Mouse (Mus musculus): ENCODE measurements around the gene Dlx3. TPM values are rescaled to one million over a fixed set of nuclear protein-coding genes. Genes with fewer than 3 reads are reported as not detected.

The Dlx3 gene
- polyA plus RNA-seq, 2 experiments: 0.01 TPM; not detected in 1

GRCm38 (mm10) chr11:95165857-95166256 lies 45.9 kb downstream of the Dlx3 start:
- DNase-seq (ENCODE audit: low read depth in 3 of 3, low spot score in 3 of 3): no peak
- Histone ChIP-seq H3K9ac (replicated peaks) (no peak overlapping the region), H3K27me3 (ENCODE audit: control insufficient read depth, insufficient read depth, low read length) (no peaks in the 10 kb centered on the region), H3K36me3 (replicated peaks; ENCODE audit: control insufficient read depth, insufficient read depth, low read depth) (no peaks in the 10 kb centered on the region), H3K4me3 (ENCODE audit: insufficient read depth in 1 of 2, low read depth in 2 of 2, low read length in 2 of 2) (no peak overlapping the region), H3K4me1 (replicated peaks; ENCODE audit: control insufficient read depth in 2 of 2, insufficient read depth in 2 of 2, low read length in 1 of 2) (no peaks in the 10 kb centered on the region), H3K4me2 (ENCODE audit: low read depth) (no peak overlapping the region), H3K27ac (no peak overlapping the region), H3K9me3 (ENCODE audit: control insufficient read depth, low read length) (no peaks in the 10 kb centered on the region)
- TF ChIP-seq CTCF (IDR thresholded peaks at IDR 0.05; ENCODE audit: low read depth) (no peak), EP300 (IDR thresholded peaks at IDR 0.05; ENCODE audit: low read depth) (no peak)
- no peak for ATAC-seq (ENCODE audit: insufficient read depth)
- 37% methylated on average over 5 of the region's 5 CpGs for WGBS (ENCODE audit: insufficient replicate concordance)

Other genes starting within 250 kb of the Dlx3 start
- gene Col1a1, start 183.9 kb upstream of the Dlx3 start, polyA plus RNA-seq (2012; rRNA removed): 7.8 and 14.1 TPM in 2 replicates
- gene Col1a1, start 183.9 kb upstream of the Dlx3 start, polyA plus RNA-seq (2014; fragmentation: Nextera tagmentation; extraction: Ambion mirVana): 30.8 and 37.6 TPM in 2 replicates
- gene Hils1, start 152.5 kb upstream of the Dlx3 start, polyA plus RNA-seq (2012; rRNA removed): not detected in 2 replicates
- not detected in 2 replicates for gene Hils1, start 152.5 kb upstream of the Dlx3 start, polyA plus RNA-seq (2014; fragmentation: Nextera tagmentation; extraction: Ambion mirVana)
- 0.04 TPM in 1 of 2 replicates, not detected in the other for gene Sgca, start 143.8 kb upstream of the Dlx3 start, polyA plus RNA-seq (2012; rRNA removed)
- gene Sgca, start 143.8 kb upstream of the Dlx3 start, polyA plus RNA-seq (2014; fragmentation: Nextera tagmentation; extraction: Ambion mirVana): not detected in 2 replicates
- gene Ppp1r9b, start 129.1 kb upstream of the Dlx3 start, polyA plus RNA-seq (2012; rRNA removed): 14.1 and 14.9 TPM in 2 replicates
- gene Ppp1r9b, start 129.1 kb upstream of the Dlx3 start, polyA plus RNA-seq (2014; fragmentation: Nextera tagmentation; extraction: Ambion mirVana): 8.8 and 10.4 TPM in 2 replicates
- gene Samd14, start 110.2 kb upstream of the Dlx3 start, polyA plus RNA-seq (2012; rRNA removed): 33.1 and 41.9 TPM in 2 replicates
- gene Samd14, start 110.2 kb upstream of the Dlx3 start, polyA plus RNA-seq (2014; fragmentation: Nextera tagmentation; extraction: Ambion mirVana): 24.7 and 34.2 TPM in 2 replicates
- 3.5 and 3.6 TPM in 2 replicates for gene Pdk2, start 78.8 kb upstream of the Dlx3 start, polyA plus RNA-seq (2012; rRNA removed)
- gene Pdk2, start 78.8 kb upstream of the Dlx3 start, polyA plus RNA-seq (2014; fragmentation: Nextera tagmentation; extraction: Ambion mirVana): 7.0 and 9.1 TPM in 2 replicates
- 1.7 and 2.0 TPM in 2 replicates for gene Itga3, start 43.3 kb upstream of the Dlx3 start, polyA plus RNA-seq (2012; rRNA removed)
- 1.5 and 1.9 TPM in 2 replicates for gene Itga3, start 43.3 kb upstream of the Dlx3 start, polyA plus RNA-seq (2014; fragmentation: Nextera tagmentation; extraction: Ambion mirVana)
- 0.06 and 0.09 TPM in 2 replicates for gene Dlx4, start 26.1 kb downstream of the Dlx3 start, polyA plus RNA-seq (2012; rRNA removed)
- gene Dlx4, start 26.1 kb downstream of the Dlx3 start, polyA plus RNA-seq (2014; fragmentation: Nextera tagmentation; extraction: Ambion mirVana): not detected in 2 replicates
- 0.03 and 0.04 TPM in 2 replicates for gene Tac4, start 141.4 kb downstream of the Dlx3 start, polyA plus RNA-seq (2012; rRNA removed)
- 0.21 TPM in 1 of 2 replicates, not detected in the other for gene Tac4, start 141.4 kb downstream of the Dlx3 start, polyA plus RNA-seq (2014; fragmentation: Nextera tagmentation; extraction: Ambion mirVana)
- gene Kat7, start 190.1 kb downstream of the Dlx3 start, polyA plus RNA-seq (2012; rRNA removed): 16.3 and 19.4 TPM in 2 replicates
- gene Kat7, start 190.1 kb downstream of the Dlx3 start, polyA plus RNA-seq (2014; fragmentation: Nextera tagmentation; extraction: Ambion mirVana): 23.6 and 26.7 TPM in 2 replicates
- gene Fam117a, start 216.9 kb downstream of the Dlx3 start, polyA plus RNA-seq (2012; rRNA removed): 103 and 114 TPM in 2 replicates
- 71.6 and 80.9 TPM in 2 replicates for gene Fam117a, start 216.9 kb downstream of the Dlx3 start, polyA plus RNA-seq (2014; fragmentation: Nextera tagmentation; extraction: Ambion mirVana)

Data from liver, embryonic 14.5 days (tissue).